Mouse (Mus musculus): ENCODE data around the gene Ccser1.

The Ccser1 gene

DNA sequence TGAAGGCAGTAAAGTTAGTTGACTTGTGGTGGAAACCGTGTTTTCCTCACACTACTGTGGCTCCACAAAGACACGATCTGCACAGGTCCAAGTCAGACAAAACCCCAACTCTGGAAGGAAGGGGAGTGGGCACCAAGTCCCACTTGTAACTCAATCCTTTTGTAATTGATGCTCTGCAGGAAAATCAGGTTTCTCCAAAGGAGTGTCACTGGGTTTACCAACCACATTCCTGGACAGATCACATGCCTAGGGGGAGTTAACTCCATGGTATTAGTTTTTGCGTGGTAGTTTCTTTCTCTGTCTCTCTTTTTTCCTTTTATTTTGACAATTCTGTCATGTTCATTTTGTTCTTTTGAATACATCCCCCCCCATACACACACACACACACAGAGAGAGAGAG is 252.0 kb downstream of the Ccser1 start:
- DNase-seq (ENCODE audit: extremely low spot score, low spot score), result no peak

DNA sequence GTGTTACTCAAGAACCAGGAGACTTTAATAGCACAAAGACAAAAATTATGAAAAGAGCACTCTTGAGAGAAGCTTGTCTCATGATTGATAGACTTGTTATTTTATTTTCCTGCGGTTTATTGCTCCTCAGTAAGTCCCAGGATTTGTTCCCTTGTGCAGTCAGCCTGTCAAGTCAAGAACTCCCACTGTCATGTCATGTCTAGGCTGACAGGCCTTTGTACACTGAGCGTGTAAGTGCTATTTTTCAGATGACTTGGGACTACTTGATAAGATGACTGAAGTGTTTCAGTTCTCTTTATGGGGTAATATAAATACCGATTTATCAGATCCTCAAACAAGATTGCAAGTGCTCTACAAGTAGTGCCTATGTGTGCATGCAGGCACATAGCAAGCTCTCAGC is 252.6 kb downstream of the Ccser1 start:
- DNase-seq (ENCODE audit: extremely low spot score, low spot score), result no peak

DNA sequence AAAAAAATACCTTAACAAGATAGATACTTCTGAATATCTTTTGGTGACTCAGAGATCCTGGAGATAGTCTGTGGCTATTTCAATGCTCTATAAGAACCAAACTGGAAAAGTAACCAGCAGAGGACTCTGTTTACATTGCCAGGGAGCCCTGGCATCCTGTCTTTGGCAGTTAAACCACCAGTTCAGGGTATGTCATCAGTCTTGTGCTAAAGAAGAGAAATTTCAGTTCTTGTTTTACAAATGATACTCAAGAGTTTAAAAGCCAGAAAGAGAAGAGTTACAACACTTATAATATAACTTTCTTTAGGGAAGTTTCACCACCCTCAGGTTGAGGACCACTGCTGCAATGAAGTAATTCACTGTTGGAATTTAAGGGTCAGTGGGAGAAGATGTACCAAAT is 258.0 kb downstream of the Ccser1 start:
- DNase-seq (ENCODE audit: extremely low spot score, low spot score), result no peak

DNA sequence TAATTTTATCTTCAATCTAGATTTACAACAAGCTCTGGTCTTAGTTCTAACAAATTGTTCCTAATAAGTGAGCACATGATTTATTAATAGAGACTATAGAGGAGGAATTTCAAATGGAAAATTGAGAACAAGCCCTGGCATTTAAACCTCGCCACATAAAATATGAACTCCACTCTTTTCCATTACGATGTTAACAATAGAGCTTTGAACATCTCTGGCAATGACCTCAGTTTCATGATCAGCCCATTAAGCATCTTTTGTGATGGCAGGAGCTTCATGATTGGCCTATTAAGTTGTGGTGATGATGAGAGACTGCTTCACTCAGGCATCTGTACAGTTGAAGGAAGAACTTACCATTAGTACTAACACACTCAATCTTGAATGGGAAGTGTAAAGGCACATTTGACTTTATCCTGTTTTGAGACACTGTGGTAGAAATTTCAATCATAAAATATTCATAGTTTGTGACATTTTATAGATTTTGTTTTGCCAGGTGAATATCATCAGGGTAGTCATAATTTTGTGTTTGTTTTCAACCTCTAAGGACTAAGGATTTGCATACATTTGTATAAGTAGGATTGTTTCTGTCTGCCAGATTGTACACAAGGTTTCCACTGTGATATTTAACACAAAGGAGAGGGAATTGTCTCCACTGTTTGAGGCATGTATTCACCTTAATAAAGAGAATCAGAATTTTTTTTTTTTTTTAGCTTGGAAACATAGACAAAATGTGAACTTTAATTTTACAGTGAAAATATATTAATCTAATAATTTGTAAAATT is 291.4 kb downstream of the Ccser1 start:
- DNase-seq (ENCODE audit: extremely low spot score, low spot score), result no peak

DNA sequence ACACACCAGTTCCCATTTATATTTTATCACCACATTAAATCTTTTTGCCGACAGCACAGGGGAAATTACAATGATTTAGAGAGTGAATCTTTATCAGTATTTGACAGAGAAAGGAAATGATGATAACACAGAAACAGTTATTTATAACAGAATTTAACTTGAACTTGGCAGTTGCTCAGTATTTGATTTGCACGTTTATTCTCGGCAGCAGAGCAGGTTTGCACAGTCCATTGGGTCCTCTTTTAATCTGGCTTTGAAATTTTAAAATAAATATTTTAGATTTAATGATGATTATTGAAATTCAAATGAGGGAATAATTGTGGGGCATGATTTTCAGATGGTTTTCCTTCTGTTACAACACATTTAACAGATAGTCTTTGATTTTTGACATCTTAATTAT is 305.2 kb downstream of the Ccser1 start:
- DNase-seq (ENCODE audit: extremely low spot score, low spot score), result no peak

DNA sequence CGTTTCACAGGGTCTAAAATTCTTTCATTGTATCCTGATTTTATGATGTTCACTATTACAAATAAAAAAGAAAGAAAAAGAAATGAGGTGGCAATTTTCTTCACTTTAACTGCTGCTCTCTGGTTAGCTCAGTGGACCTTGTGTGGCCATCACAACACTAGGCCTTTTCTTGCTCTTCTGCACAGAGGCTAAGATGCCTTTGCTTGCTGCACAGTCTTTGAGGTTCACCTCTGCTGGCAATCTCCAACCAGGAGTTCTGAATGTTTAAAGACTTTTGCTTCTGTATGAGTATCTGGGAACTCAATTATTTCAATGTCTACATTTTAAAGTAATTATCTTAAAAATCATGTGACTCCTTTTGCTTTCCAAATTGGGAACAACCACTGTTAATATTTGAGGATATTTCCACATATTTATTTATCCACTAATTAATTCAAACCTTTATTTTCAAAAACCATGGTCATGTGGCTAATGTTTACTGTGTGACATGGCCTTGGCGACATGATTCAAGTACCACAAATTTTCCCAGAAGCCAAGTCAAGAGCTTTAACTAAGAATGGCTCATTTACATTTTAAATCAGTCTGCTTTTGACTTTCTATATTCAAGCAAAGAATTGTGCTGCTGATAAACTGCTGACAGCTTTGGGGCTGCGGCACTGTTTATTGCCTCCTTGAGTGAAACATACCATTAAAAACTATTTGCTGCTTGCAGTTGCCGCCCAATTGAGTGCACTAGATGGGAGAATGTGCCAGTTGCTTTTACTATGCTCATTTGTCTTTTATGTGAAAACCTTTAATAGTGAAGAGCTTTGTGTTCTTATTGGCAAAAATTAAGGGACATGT is 312.1 kb downstream of the Ccser1 start:
- DNase-seq (ENCODE audit: extremely low spot score, low spot score), result no peak

DNA sequence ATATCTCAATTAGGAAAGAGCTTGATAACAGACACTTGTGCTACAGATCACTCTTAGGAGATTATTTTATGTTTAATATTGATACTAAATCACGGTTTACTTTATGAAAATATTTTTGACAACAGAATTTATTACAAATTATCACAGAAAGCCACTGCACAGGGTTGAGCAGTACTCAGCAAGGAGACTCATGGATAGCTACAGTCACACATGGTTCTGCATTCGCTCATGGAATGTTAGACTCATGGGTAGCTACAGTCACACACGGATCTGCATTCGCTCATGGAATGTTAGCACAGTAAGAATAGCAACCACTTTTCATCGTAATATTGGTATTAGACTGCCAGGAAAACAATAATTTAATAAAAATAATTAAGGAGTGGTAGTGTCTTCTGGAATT is 313.3 kb downstream of the Ccser1 start:
- no peak for DNase-seq (ENCODE audit: extremely low spot score, low spot score)

DNA sequence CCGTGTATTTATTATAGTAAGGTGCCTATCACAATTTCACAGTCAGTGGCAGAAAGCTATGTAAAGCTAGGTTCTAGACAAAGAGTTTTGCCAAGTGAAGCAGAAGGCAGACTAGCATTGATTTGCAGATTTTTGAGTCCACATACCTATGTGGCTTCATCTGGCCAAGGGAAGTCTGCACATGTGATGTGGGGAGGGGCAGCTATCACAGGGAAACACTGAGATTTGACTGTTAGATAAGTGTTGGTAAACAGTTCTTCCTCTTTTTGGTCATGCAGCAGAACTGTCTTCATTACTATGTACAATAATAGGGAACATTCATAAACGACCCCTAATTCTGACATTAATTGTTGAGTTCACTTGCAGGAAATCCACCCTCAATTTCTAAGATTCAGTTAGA is 335.2 kb downstream of the Ccser1 start:
- DNase-seq (ENCODE audit: extremely low spot score, low spot score), result no peak

DNA sequence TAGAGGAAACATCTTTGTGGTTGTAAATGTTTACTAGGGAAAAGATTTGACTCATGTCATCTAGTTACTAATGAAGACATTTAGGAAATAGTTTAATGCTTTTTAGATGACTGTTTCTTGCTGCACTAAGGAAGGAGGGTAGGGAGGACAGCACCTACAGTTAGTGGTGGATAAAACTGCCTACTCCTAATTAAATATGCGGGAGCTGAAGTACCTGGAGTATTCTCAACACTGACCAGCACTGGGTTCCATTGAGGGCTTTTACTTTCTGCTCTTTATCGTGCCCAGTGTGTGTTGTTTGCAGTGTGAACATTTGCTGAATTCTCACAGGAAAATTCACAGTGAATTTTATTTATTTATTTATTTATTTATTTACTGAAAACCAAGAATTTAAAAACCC is 341.5 kb downstream of the Ccser1 start:
- no peak for DNase-seq (ENCODE audit: extremely low spot score, low spot score)

DNA sequence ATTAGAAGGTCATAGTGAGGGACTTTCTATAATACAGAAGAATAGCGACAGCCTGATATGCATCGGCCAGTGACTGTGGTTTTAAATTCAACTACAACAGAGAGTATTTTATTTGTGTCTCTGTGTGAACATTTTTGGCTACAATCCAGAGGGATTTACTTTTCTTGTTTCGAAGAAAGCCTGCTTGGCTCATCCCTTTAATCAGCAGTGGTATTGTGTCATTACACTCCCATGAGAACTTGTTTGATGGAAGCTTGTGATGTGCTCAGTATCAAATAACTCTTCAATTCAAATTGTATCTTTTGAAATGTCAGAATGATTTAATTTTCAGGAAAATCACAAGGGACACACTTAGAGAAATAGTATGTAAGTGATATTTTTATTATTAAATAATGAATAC is 342.0 kb downstream of the Ccser1 start:
- no peak for DNase-seq (ENCODE audit: extremely low spot score, low spot score)

DNA sequence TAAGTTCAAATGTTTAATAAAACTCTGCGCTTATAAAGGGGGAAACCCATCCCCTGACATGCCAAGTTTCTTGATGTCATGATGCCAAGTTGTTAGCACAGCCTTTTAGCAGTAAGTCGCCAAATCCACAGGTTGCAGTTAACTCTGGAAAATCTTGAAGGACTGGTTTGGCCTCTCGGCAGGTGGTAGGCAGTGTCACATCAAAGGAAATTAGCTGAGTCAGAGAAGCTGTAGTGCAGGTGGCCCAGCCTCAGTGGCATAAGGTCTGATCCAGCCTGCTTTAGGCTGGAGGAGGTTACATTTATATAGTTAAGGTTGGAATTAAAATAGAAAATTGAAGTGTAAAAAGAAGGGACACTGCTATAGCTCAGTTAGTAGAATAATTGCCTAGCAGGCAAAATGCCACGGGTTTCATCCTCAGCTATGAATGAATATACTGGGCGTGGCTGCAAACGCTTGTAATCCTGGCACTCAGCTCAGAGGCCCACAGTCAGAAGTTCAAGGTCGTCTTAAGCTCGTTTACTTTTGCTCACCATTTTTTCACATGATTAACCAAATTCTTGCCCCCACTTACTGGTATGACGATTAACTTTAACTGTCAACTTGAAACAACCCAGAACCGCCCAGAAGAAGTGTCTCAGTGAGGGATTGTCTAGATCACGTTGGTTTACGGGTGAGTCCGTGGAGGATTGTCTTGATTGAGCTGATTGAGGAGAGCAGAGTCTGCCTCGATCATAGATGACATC is 343.8 kb downstream of the Ccser1 start:
- no peak for DNase-seq (ENCODE audit: extremely low spot score, low spot score)

DNA sequence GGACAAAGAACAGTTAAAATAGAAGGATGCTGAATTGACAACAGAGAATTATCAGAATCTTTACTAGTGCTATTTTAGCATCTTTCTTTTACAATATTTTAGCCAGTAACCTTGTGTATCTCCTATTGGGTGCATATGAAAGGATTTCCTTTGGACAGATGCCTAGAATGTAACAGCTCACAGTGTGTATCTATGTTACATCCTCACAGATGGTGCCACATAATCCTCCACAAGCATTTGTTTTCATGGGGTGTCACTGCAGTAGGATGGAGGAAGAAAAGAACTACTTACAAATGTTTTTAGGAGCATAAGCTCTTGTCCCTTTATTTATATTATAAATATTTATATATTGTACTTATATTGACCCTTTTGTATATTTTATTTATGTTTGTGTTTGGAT is 360.6 kb downstream of the Ccser1 start:
- no peak for DNase-seq (ENCODE audit: extremely low spot score, low spot score)

DNA sequence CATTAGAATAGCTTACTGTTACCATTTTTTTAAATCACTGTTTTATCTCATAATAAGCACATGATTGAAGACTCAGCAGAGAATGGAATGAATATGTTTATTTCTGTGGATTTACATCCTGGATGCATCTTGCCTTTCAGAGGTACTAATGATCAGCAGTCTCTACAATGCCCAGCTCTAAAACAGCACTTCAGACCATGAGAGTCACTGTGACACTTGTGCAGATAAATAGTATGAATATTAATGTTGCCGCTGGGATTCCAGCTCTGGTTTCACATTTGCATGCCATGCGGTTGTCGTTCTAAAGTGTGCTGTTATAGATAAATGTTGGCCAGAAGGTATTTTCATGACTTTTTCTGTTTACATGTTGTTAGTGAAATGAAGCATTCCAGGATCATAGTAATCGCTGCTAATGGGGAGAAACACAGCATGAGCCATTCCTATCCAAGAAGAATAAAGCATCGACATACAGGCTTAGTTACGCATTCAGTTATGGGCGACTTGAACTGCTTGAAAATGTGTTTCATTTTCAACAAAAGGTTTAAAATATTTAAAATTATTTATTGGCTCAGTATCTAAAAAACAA is 363.4 kb downstream of the Ccser1 start:
- DNase-seq (ENCODE audit: extremely low spot score, low spot score), result no peak

DNA sequence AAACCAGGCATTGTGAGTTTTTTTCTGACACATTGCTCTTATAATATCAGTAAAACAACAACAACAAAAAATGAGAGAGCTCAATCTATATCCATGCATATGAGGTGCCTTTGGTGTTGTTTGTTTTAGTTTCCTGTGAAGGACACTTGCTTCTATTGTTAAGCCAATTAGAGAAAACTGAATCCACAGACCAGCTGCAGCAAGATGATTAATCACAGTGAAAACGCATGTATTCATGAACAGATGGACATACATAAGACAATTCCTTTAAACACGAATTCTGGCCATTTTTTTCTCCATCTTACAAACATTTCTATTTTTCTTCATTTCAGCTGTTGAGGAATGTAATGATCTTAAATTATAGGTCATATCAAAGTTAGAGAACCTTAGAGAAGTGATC is 387.4 kb downstream of the Ccser1 start:
- no peak for DNase-seq (ENCODE audit: extremely low spot score, low spot score)

DNA sequence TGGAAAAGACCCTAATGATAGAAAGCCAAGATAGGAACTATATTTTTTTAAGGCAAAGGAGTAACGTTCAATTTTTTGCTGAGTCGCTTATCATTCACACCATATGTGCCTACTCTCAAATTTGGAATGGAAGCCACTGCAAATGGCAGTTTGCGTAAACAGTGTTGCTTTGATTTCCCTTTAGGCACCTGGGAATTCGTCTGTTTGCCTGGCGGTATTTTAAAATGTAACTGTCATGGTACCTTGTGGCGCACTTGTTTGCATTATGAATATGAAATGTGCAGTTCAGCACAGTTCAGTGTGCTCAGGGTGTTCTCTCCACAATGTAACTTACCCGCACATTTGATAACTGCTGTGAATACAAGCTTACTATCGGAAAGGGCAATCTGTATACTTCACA is 387.8 kb downstream of the Ccser1 start:
- no peak for DNase-seq (ENCODE audit: extremely low spot score, low spot score)

DNA sequence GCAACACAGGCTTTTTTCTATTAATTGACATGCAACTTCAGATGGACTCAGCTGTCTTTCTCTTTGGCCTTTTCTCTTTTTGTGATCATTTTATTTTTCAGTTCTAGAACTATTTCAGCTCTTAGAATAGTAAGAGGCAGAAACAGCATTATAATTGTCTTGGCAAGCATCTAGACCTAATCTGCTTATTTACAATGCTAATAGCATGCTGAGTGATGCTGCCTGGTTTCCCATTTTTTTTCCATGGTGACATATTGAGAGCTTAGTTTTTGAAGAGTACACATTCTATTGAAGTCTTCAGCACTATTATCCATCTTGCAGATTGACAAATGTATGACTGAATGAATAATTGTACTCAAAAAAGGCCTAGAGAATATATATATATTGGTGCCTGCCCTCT is 401.6 kb downstream of the Ccser1 start:
- DNase-seq (ENCODE audit: extremely low spot score, low spot score), result no peak

DNA sequence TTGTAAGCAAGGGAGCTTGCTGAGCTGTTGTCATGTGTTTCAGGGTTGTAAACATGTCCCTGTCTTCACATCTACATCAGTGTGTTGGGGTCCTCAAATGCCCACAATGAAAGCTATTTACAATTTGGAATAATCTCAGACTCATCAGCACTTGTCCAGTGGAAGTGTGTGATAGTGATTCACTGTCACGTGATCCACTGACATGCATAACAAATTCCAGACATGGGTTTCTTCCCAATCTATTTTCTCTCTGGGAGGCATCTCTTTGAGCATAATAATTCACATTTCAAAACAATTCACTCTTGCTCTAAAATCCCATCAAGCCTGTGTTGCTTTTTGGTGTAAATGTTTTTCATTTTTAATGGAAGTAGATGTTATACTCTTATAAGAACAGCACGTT is 408.9 kb downstream of the Ccser1 start:
- no peak for DNase-seq (ENCODE audit: extremely low spot score, low spot score)

DNA sequence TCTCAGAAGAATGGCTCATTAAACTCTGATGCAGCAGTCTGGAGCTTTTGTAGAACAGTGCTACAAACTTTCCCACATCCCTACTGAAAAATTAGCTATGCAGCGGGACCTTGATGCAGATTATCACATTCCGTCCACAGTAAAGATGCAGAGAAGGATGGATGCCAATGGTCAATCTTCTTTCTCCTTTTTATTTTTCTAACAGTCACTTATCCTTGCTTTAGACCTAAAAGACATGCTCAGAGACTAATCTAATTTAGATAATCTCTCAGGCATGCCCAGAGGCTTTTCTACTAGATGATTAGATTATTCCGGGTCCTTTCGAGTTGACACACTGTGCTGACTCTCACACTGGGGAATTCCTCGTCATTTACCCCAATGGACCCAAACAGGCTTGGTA is 421.8 kb downstream of the Ccser1 start:
- no peak for DNase-seq (ENCODE audit: extremely low spot score, low spot score)

DNA sequence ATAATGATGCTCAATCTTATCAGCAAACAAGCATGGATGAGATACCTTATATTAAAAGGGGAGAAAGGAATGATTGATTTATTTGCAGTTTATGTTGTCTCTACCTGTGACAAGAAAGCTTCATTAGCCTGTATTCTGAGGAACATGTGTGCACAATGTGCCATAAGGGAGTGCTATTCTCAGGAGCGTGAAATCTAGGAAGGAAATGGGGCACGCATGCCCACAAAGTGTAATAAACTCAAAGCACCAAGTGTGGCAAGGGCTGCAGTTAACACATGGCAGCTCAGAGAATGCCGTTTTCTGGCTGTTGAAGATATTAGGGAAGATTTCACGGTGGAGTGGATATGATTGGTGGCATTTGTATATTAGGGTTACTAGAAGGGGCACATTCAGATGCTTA is 434.8 kb downstream of the Ccser1 start:
- DNase-seq (ENCODE audit: extremely low spot score, low spot score), result no peak

DNA sequence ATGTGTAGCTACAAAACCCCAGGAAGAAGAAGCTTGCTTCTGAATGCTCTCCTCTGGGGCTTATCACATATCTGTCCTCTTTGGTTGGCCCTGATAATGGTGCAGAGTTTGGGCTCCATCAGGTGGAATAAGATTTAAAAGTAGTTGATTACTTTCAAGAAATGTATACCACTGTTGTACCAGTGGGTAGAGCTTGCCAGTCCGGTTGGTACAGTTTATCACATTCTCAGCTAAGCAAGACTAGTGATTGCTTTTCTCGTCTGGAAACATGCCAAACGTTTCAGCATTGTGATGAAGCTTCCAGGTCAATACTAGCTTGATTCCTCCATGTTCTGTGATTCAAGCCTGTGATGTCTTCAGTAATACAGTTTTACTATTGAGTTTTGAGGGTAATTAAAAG is 441.6 kb downstream of the Ccser1 start:
- DNase-seq (ENCODE audit: extremely low spot score, low spot score), result no peak

DNA sequence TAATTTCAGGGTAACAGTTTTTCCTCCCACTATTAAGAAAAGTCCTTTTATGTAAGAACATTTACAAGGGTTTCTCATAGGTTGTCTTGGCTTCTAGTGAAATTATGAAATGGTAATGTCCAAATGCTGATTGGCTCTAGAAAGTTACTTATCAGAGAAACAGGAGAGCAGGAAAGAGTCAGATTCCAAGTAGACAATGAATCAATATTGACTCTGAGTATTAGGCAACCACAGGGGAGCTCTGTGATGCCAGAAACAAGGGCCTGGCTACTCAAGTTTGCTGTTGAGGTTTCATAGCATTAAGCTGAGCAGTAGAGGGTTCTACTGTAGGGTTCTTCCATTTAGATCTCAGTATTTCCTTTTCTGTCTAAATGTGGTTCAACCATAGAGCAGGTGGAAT is 481.3 kb downstream of the Ccser1 start:
- DNase-seq (ENCODE audit: extremely low spot score, low spot score), result no peak

DNA sequence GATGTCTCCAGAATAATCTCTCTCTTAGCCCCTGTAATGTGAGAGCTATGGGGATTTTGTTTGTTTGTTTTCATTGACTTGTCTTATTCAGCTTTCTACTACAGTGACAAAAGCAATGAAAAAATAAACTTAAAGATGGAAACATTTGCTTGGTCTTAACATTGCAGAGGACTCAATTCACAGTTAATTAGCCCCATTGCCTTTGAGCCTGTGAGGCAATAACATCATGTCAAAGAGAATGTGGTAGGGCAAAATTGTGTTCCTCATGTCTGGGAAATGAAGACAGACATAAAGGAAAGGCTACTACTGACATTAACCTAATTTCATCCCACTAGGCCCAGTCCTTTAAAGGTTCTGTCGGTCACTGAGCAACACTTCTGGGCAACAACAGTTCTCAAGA is 484.4 kb downstream of the Ccser1 start:
- no peak for DNase-seq (ENCODE audit: extremely low spot score, low spot score)

Data from neural tube, embryonic 10.5 days (tissue).